Mouse (Mus musculus): ENCODE results near the gene Cherp. TPM values are rescaled to one million over a fixed set of nuclear protein-coding genes. Genes with fewer than 3 reads are reported as not detected.

Gene Cherp
- polyA plus RNA-seq, 1 experiment: 106 TPM

DNA sequence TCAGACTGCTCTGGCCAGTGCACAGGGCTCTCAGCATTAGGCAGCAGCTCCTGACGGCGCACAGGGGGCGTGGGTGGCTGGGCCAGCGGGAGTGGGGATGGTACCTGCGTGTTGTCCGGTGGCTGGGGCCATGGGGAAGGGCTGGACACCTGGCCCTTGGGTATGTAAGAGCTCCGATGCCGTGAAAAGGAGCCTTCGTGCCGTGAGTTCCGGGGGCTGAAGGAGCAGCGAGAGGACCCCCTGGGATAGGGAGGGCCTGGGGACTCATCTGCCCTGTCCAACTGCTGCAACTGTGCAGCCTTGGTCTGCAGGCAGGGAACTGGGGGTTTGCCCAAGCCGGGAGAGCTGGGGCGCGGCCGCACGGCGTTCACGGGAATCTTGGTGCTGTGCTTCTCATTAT lies 21.2 kb upstream of the Cherp start:
- H3K36me3 ChIP-seq (ENCODE audit: control insufficient read depth, insufficient read depth, low read length, poor library complexity, severe bottlenecking): peaks cover 30% of the 10 kb centered on the region

DNA sequence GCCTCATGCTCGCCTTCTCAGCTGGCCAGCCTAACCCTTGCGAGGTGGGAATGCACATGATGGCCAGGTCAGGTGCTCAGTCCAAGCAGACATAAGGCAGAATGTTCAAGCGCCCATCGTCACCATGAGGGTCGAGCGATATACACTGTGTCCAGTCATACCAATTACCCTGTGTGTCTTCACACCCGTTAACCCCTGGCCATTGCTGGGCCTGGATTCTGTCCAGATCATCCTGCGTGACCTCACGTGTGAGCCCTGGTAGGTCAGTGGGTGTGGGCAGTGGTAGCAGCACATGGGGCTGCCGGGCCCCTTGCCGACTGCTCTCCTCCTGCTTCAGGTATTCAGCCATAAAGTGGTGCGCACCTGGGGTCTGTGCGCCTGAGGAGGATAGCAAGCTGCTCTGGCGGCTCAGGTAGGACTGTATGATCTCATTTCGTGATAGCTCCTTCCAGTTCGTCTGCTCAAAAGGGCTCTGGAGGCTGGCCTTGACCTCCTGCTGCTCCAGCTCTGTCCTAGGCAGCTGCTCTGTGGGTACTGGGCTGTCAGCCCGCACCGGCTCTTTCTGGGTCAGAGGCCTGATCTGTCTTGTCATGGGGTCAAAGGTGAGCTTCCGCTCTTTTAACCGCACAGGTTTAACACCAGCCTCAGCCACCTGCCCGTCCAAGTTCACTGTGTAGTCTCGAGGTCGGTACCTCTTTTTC lies 20.5 kb upstream of the Cherp start:
- Histone ChIP-seq H3K4me3 (ENCODE audit: low read depth, low read length) (no peak overlapping the region), H3K27ac (ENCODE audit: insufficient read depth, low read length) (no peak overlapping the region), H3K9ac (ENCODE audit: low read depth, poor library complexity, severe bottlenecking) (no peak overlapping the region), H3K9me3 (replicated peaks; ENCODE audit: control insufficient read depth, insufficient read depth, low read length, poor library complexity, severe bottlenecking) (no peaks in the 10 kb centered on the region), H3K36me3 (ENCODE audit: control insufficient read depth, insufficient read depth, low read length, poor library complexity, severe bottlenecking) (peaks cover 30% of the 10 kb centered on the region), H3K4me1 (ENCODE audit: control insufficient read depth, insufficient read depth, low read length) (peaks cover 2% of the 10 kb centered on the region), H3K27me3 (ENCODE audit: control insufficient read depth, insufficient read depth, low read length, poor library complexity, severe bottlenecking) (no peaks in the 10 kb centered on the region)
- TF ChIP-seq CTCF (IDR thresholded peaks at IDR 0.05; ENCODE audit: low read depth, low read length) (no peak), POLR2A (IDR thresholded peaks at IDR 0.05; ENCODE audit: insufficient read depth, low read length) (no peak), EP300 (IDR thresholded peaks at IDR 0.05; ENCODE audit: insufficient read depth, low read depth, low read length) (no peak)

More for the DNA sequence above, 21.2 kb upstream of the Cherp start:
- Histone ChIP-seq H3K27me3 (ENCODE audit: control insufficient read depth, insufficient read depth, low read length, poor library complexity, severe bottlenecking) (no peaks in the 10 kb centered on the region), H3K4me3 (ENCODE audit: low read depth, low read length) (no peak overlapping the region), H3K9ac (ENCODE audit: low read depth, poor library complexity, severe bottlenecking) (no peak overlapping the region), H3K27ac (ENCODE audit: insufficient read depth, low read length) (no peak overlapping the region), H3K9me3 (replicated peaks; ENCODE audit: control insufficient read depth, insufficient read depth, low read length, poor library complexity, severe bottlenecking) (no peaks in the 10 kb centered on the region), H3K4me1 (ENCODE audit: control insufficient read depth, insufficient read depth, low read length) (peaks cover 6% of the 10 kb centered on the region)
- no peak for TF ChIP-seq EP300 (IDR thresholded peaks at IDR 0.05; ENCODE audit: insufficient read depth, low read depth, low read length)
- no peak for TF ChIP-seq CTCF (IDR thresholded peaks at IDR 0.05; ENCODE audit: low read depth, low read length)
- TF ChIP-seq POLR2A (IDR thresholded peaks at IDR 0.05; ENCODE audit: insufficient read depth, low read length): no peak

DNA sequence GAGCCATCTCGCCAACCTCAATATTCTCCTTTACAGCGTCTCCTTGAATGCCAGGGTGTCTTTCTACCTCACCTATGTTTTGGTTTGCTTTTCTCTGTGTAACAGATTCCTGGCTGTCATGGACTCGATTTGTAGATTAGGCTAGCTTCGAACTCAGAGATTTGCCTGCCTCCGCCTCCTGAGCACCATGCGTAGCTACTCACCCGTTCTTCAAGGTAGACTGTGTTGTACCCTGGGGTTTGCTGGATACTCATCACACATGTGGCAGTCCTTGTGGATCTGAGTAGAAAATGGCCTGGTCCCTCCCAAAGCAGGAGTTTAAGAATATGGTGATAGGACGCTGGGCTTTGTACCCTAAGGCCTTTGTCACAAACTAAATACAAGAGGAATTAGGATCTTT lies 18.4 kb upstream of the Cherp start:
- no peaks in the 10 kb centered on the region for H3K9me3 ChIP-seq (replicated peaks; ENCODE audit: control insufficient read depth, insufficient read depth, low read length, poor library complexity, severe bottlenecking)
- peak overlapping the region; percentile 82 for H3K9ac ChIP-seq (ENCODE audit: low read depth, poor library complexity, severe bottlenecking)
- no peaks in the 10 kb centered on the region for H3K27me3 ChIP-seq (ENCODE audit: control insufficient read depth, insufficient read depth, low read length, poor library complexity, severe bottlenecking)
- TF ChIP-seq CTCF (IDR thresholded peaks at IDR 0.05; ENCODE audit: low read depth, low read length): no peak
- TF ChIP-seq POLR2A (IDR thresholded peaks at IDR 0.05; ENCODE audit: insufficient read depth, low read length): no peak
- TF ChIP-seq EP300 (IDR thresholded peaks at IDR 0.05; ENCODE audit: insufficient read depth, low read depth, low read length): no peak
- peaks cover 29% of the 10 kb centered on the region for H3K36me3 ChIP-seq (ENCODE audit: control insufficient read depth, insufficient read depth, low read length, poor library complexity, severe bottlenecking)
- peaks cover 2% of the 10 kb centered on the region for H3K4me1 ChIP-seq (ENCODE audit: control insufficient read depth, insufficient read depth, low read length)
- H3K27ac ChIP-seq (ENCODE audit: insufficient read depth, low read length): peak overlapping the region; percentile 80
- H3K4me3 ChIP-seq (ENCODE audit: low read depth, low read length): peak overlapping the region; percentile 96

DNA sequence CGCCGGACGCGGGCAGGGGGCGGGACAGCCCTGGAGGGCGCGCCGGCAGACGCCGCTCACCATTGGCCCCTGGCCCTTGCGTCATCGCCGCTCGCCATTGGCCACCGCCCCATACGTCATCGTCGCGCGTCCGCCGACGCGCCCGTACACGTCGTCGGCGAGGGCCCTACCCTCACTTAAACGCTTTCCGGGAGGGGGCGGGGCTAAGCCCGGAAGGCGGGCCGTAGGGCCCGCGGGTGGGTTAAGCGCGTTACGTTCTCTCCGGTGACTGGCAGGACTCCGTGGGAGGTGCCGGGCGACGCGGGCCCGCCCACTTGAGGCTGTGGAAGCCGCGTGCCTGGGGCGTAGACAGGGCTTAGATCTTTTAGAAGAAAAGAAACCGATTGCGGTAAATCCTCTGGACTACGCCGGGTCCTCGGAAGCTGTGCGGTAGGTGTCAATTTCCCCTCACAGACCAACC lies 17.6 kb upstream of the Cherp start:
- H3K9ac ChIP-seq (ENCODE audit: low read depth, poor library complexity, severe bottlenecking): peak overlapping the region; percentile 87
- H3K4me3 ChIP-seq (ENCODE audit: low read depth, low read length): peak overlapping the region; percentile 96
- H3K36me3 ChIP-seq (ENCODE audit: control insufficient read depth, insufficient read depth, low read length, poor library complexity, severe bottlenecking): peaks cover 31% of the 10 kb centered on the region
- H3K4me1 ChIP-seq (ENCODE audit: control insufficient read depth, insufficient read depth, low read length): peaks cover 2% of the 10 kb centered on the region
- H3K27ac ChIP-seq (ENCODE audit: insufficient read depth, low read length): peak overlapping the region; percentile 80
- no peaks in the 10 kb centered on the region for H3K9me3 ChIP-seq (replicated peaks; ENCODE audit: control insufficient read depth, insufficient read depth, low read length, poor library complexity, severe bottlenecking)
- TF ChIP-seq POLR2A (IDR thresholded peaks at IDR 0.05; ENCODE audit: insufficient read depth, low read length) (no peak), EP300 (IDR thresholded peaks at IDR 0.05; ENCODE audit: insufficient read depth, low read depth, low read length) (0 out of 2 replicates have a peak, but pooled peaks have one; percentile 37)
- no peaks in the 10 kb centered on the region for H3K27me3 ChIP-seq (ENCODE audit: control insufficient read depth, insufficient read depth, low read length, poor library complexity, severe bottlenecking)

DNA sequence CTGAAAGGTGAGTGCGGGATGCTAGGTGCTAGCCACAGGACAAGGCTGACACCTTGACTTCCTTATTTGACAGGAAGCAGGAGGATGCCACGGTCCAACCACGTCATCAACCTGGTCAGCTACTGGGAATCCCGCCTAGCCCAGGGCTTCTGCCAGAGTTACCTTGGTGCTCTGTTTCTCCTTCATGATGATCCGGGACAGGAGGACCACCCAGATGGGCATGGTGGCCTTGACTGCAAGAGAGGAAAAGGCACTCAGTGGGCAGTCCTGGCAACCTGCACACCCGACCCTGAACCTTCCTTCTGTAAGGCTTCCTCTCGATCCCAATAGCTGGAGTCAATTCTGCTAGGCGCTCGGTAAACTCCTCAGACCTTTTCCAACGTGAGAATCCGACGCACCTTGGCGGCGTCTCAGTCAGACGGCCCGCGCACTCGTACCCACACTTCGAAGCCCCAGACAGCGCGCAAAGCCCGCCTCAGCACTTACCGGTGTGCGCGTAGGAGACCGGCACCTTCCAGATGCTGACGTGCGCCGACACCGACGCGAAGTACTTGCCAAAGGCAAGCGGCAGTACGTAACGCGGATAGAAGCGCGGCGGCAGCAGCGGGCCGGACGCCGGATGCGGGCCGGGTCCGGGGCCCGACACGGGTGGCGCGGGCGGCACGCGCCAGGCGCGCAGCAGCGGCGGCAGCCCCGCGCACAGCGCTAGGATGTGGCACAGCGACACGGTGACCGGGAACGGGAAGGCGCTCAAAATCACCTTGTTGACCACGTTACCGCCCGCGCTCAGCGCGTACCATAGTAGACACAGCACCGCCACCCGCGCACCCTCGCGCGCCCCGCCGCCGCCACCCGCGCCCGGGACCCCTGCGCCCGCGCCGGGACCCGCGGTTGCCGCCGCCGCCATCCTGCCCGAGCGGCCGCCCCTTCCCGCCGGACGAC lies 16.9 kb upstream of the Cherp start, which contains the start of gene Slc35e1:
Gene Slc35e1, minus strand, starts transcription at position 935 of the 942 bp plus-strand sequence.
- Histone ChIP-seq H3K4me3 (ENCODE audit: low read depth, low read length) (peak within 1 kb of the TSS; percentile 96), H3K27me3 (ENCODE audit: control insufficient read depth, insufficient read depth, low read length, poor library complexity, severe bottlenecking) (no peaks in the 10 kb centered on the region), H3K4me1 (ENCODE audit: control insufficient read depth, insufficient read depth, low read length) (peaks cover 2% of the 10 kb centered on the region), H3K9me3 (replicated peaks; ENCODE audit: control insufficient read depth, insufficient read depth, low read length, poor library complexity, severe bottlenecking) (no peaks in the 10 kb centered on the region), H3K36me3 (ENCODE audit: control insufficient read depth, insufficient read depth, low read length, poor library complexity, severe bottlenecking) (peaks cover 32% of the 10 kb centered on the region), H3K27ac (ENCODE audit: insufficient read depth, low read length) (peak within 1 kb of the TSS; percentile 80), H3K9ac (ENCODE audit: low read depth, poor library complexity, severe bottlenecking) (peak within 1 kb of the TSS; percentile 87)
- TF ChIP-seq EP300 (IDR thresholded peaks at IDR 0.05; ENCODE audit: insufficient read depth, low read depth, low read length) (no peak), POLR2A (IDR thresholded peaks at IDR 0.05; ENCODE audit: insufficient read depth, low read length) (no peak), CTCF (IDR thresholded peaks at IDR 0.05; ENCODE audit: low read depth, low read length) (no peak)
